Mouse (Mus musculus) forebrain, embryonic 10.5 days (tissue): ENCODE data around the gene Banf1. TPM values are rescaled to one million over a fixed set of nuclear protein-coding genes. Genes with fewer than 3 reads are reported as not detected.
A peak's percentile ranks its signal among the peaks of the same experiment; 100 is the strongest.
"Not testable (repeated sequence)": the region's sequence is repeated elsewhere in the genome, so short reads cannot be mapped to it uniquely, and the experiment has no call there.

Experiments
- DNase-seq: peaks from one replicate; pipeline ENCODE4 v3.0.0-alpha.2; 2017; ENCODE audit warnings: low spot score; ENCODE audit errors: extremely low spot score
- H3K27ac ChIP-seq: fragments of 300-500 bp; sonication (generic); 2 replicates; pipeline ENCODE4 v1.5.1; 2016; ENCODE audit warnings: mild to moderate bottlenecking
- H3K27me3 ChIP-seq: fragments of 300-500 bp; sonication (generic); 2 replicates; pipeline ENCODE4 v1.6.1; 2016; ENCODE audit warnings: mild to moderate bottlenecking; ENCODE audit not compliant: poor library complexity, severe bottlenecking
- H3K36me3 ChIP-seq: fragments of 300-500 bp; sonication (generic); replicated peaks from 2 replicates; pipeline ENCODE4 v1.6.1; 2016; ENCODE audit warnings: mild to moderate bottlenecking, moderate library complexity
- H3K4me1 ChIP-seq: fragments of 300-500 bp; sonication (generic); 2 replicates; pipeline ENCODE4 v1.6.1; 2016
- H3K4me3 ChIP-seq: fragments of 300-500 bp; sonication (generic); 2 replicates; pipeline ENCODE4 v1.5.1; 2016; ENCODE audit warnings: mild to moderate bottlenecking, moderate library complexity
- H3K9me3 ChIP-seq: fragments of 300-500 bp; sonication (generic); 2 replicates; pipeline ENCODE4 v1.6.1; 2016; ENCODE audit warnings: mild to moderate bottlenecking, moderate library complexity
- WGBS: fragments of 180-500 bp; shearing (Covaris S2); methylation state at CpG from one replicate; pipeline ENCODE4 v1.1.7; 2016; 5-methylcytosine and 5-hydroxymethylcytosine counted together
- polyA plus RNA-seq: library from polyadenylated mRNA; unstranded; fragments of >200 nt; fragmentation: Nextera tagmentation; extraction: Ambion mirVana; gene quantifications from 2 replicates; pipeline ENCODE4 v1.2.1, GENCODE M21; 2016

The Banf1 gene
- polyA plus RNA-seq: 614 and 621 TPM in 2 replicates

- Histone ChIP-seq H3K9me3 (no peaks in the 10 kb centered on the region), H3K4me3 (peak within 1 kb of the TSS; percentile 96), H3K27me3 (no peaks in the 10 kb centered on the region), H3K36me3 (peaks cover 68% of the 10 kb centered on the region), H3K4me1 (peaks cover 28% of the 10 kb centered on the region), H3K27ac (peak within 1 kb of the TSS; percentile 99)
- DNase-seq: no peak
- WGBS: under 1% methylated on average over 33 of the region's 33 CpGs
Observed at GRCm38 (mm10) chr19:5367053-5367359, at the start of gene Banf1. Gene Banf1 (minus strand): TSS chr19:5367168.

- Histone ChIP-seq H3K4me1 (peaks cover 3% of the 10 kb centered on the region; the same call in 1 of the 2 replicates), H3K27ac (no peak overlapping the region), H3K27me3 (no peaks in the 10 kb centered on the region), H3K4me3 (no peak overlapping the region), H3K36me3 (peaks cover 15% of the 10 kb centered on the region), H3K9me3 (no peaks in the 10 kb centered on the region)
- 71% methylated on average over 2 of the region's 2 CpGs for WGBS
- no peak for DNase-seq
Observed at GRCm38 (mm10) chr19:5414534-5414957, 47.6 kb upstream of the Banf1 start.

GRCm38 (mm10) chr19:5413840-5414239 is 46.9 kb upstream of the Banf1 start:
- WGBS: 82% methylated on average over 4 of the region's 4 CpGs
- Histone ChIP-seq H3K36me3 (peaks cover 13% of the 10 kb centered on the region), H3K9me3 (no peaks in the 10 kb centered on the region), H3K4me1 (peaks cover 3% of the 10 kb centered on the region; the same call in 1 of the 2 replicates), H3K27ac (no peak overlapping the region), H3K27me3 (no peaks in the 10 kb centered on the region), H3K4me3 (peak overlapping the region; percentile 12; the same call in 1 of the 2 replicates)
- no peak for DNase-seq

DNA sequence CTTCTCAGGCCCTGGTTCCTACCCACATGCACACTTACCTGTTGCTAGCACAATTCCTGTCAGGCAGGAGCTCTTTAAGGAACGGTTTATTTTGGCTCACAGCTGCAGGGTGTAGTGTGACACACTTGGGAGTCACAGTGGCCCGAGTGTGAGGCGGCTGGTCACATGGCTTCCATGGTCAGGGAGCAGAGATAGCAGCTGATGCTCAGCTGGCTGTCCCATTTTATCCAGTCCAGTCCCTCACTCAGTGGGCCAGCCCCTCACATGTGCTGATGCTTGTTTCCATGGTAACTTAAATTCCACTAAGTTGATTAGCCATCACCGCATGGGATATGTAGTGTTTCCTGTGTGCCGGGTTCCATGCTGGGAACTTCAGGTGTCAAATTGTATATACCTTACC is 45.0 kb upstream of the Banf1 start:
- H3K27me3 ChIP-seq: no peaks in the 10 kb centered on the region
- WGBS: 78% methylated on average over 5 of the region's 5 CpGs
- no peaks in the 10 kb centered on the region for H3K9me3 ChIP-seq
- H3K36me3 ChIP-seq: no peaks in the 10 kb centered on the region; the same call in 1 of the 2 replicates
- no peak overlapping the region for H3K27ac ChIP-seq
- no peak overlapping the region for H3K4me3 ChIP-seq
- DNase-seq: no peak
- peaks cover 15% of the 10 kb centered on the region for H3K4me1 ChIP-seq

DNA sequence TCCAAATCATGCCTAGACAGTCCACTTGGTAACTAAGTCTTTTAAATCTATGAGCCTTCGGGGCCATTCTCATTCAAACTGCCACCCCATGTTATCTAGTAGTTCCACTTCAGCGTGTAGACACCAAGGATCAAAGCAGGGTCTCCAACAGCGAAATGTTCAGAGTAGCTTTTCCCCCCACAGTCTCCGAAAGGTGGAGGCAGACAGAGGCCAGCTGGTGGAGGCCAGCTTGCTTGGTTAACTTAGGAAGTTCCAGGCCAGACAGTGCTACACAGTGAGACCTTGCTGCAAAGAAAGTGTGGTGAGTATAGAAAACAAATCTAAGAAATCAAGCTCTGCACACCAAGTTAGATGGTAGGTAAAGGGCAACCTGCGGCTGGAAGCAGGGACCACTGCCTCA is 43.7 kb upstream of the Banf1 start:
- Histone ChIP-seq H3K27ac (no peak overlapping the region), H3K27me3 (no peaks in the 10 kb centered on the region), H3K4me1 (peaks cover 20% of the 10 kb centered on the region), H3K4me3 (no peak overlapping the region), H3K36me3 (no peaks in the 10 kb centered on the region), H3K9me3 (no peaks in the 10 kb centered on the region)
- DNase-seq: no peak
- 83% methylated on average over 5 of the region's 5 CpGs for WGBS

GRCm38 (mm10) chr19:5409068-5409467 is 42.1 kb upstream of the Banf1 start:
- Histone ChIP-seq H3K27me3 (no peaks in the 10 kb centered on the region), H3K4me3 (no peak overlapping the region), H3K27ac (no peak overlapping the region), H3K9me3 (no peaks in the 10 kb centered on the region), H3K36me3 (no peaks in the 10 kb centered on the region), H3K4me1 (peaks cover 21% of the 10 kb centered on the region)
- 74% methylated on average over 5 of the region's 5 CpGs for WGBS
- no peak for DNase-seq

GRCm38 (mm10) chr19:5408057-5409001 is 41.4 kb upstream of the Banf1 start:
- H3K27ac ChIP-seq: no peak overlapping the region
- DNase-seq: no peak
- no peaks in the 10 kb centered on the region for H3K9me3 ChIP-seq
- no peaks in the 10 kb centered on the region for H3K36me3 ChIP-seq
- H3K4me3 ChIP-seq: peak overlapping the region; percentile 60; the same call in 1 of the 2 replicates
- no peaks in the 10 kb centered on the region for H3K27me3 ChIP-seq
- H3K4me1 ChIP-seq: peaks cover 21% of the 10 kb centered on the region
- WGBS: 93% methylated on average over 13 of the region's 13 CpGs

GRCm38 (mm10) chr19:5407133-5407532 is 40.2 kb upstream of the Banf1 start:
- peak overlapping the region; percentile 89 for H3K27ac ChIP-seq
- no peaks in the 10 kb centered on the region for H3K27me3 ChIP-seq
- DNase-seq: peak; percentile 53
- no peaks in the 10 kb centered on the region for H3K36me3 ChIP-seq
- H3K4me3 ChIP-seq: peak overlapping the region; percentile 60
- WGBS: 16% methylated on average over 7 of the region's 7 CpGs
- H3K4me1 ChIP-seq: peaks cover 21% of the 10 kb centered on the region
- H3K9me3 ChIP-seq: no peaks in the 10 kb centered on the region

DNA sequence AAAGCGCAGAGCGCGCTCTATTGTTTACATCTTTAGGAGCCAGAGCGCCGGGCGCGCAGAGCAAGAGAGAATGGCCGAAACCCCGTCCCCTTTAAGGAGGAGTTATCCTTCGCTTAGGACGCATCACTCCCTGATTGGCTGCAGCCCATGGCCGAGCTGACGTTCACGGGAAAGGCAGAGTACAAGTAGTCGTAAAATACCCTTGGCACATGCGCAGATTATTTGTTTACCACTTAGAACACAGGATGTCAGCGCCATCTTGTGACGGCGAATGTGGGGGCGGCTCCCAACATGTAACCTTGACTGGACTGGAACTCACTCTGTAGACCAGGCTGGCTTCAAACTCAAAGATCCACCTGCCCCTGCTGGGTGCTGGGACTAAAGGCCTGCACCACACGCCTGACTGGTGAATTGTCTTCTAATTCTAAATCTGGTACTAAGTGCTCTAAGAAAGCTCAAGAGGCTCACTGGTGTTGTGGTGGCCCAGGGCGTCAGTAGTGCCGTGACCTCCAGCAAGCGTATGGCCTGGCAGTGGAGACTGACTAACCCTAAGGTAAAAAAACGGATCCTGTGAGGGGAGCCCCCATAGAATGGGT is 39.7 kb upstream of the Banf1 start:
- DNase-seq: peak; percentile 54
- H3K36me3 ChIP-seq, H3K27me3 ChIP-seq, H3K9me3 ChIP-seq: not testable (repeated sequence)
- peak overlapping the region; percentile 89 for H3K27ac ChIP-seq
- H3K4me1 ChIP-seq: peaks cover 18% of the 10 kb centered on the region
- 13% methylated on average over 24 of the region's 25 CpGs for WGBS
- peak overlapping the region; percentile 60 for H3K4me3 ChIP-seq

GRCm38 (mm10) chr19:5405924-5406323 is 39.0 kb upstream of the Banf1 start:
- Histone ChIP-seq H3K9me3 (no peaks in the 10 kb centered on the region), H3K27me3 (no peaks in the 10 kb centered on the region), H3K27ac (peak overlapping the region; percentile 84), H3K4me1 (peaks cover 18% of the 10 kb centered on the region), H3K36me3 (no peaks in the 10 kb centered on the region), H3K4me3 (peak overlapping the region; percentile 60)
- no peak for DNase-seq
- WGBS: 39% methylated on average over 7 of the region's 7 CpGs

DNA sequence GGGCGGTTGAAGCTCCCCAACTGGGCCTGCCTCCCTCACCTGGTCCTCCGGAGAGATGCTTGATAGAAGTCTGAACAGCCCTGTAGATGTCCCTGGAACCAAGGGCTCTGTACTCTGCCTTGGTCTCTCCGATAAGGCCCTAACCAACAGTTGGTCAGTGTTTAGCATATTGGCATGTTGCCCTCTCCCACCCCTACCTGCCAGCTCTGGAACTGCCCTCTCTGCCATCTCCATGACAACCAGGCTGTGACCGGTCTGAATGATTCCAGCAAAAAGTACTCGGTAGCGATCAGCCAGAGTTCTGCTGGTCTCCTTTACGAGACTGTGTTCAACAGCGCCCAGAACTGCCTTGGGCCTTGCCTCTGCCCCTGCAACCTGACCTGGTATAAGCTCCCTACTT is 35.3 kb upstream of the Banf1 start, which contains the start of gene Tsga10ip:
Tsga10ip (minus strand) TSS at position 234 of the 400 bp plus-strand sequence.
- no peaks in the 10 kb centered on the region for H3K27me3 ChIP-seq
- no peaks in the 10 kb centered on the region for H3K36me3 ChIP-seq
- 81% methylated on average over 8 of the region's 8 CpGs for WGBS
- H3K9me3 ChIP-seq: no peaks in the 10 kb centered on the region
- H3K4me1 ChIP-seq: peaks cover 9% of the 10 kb centered on the region
- H3K4me3 ChIP-seq: no peak within 1 kb of the TSS
- no peak for DNase-seq
- H3K27ac ChIP-seq: no peak within 1 kb of the TSS

GRCm38 (mm10) chr19:5401073-5401472 is 34.1 kb upstream of the Banf1 start:
- DNase-seq, H3K27me3 ChIP-seq, H3K27ac ChIP-seq, H3K4me3 ChIP-seq, H3K4me1 ChIP-seq, H3K36me3 ChIP-seq, H3K9me3 ChIP-seq: not testable (repeated sequence)
- 77% methylated on average over 4 of the region's 4 CpGs for whole genome bisulfite sequencing

DNA sequence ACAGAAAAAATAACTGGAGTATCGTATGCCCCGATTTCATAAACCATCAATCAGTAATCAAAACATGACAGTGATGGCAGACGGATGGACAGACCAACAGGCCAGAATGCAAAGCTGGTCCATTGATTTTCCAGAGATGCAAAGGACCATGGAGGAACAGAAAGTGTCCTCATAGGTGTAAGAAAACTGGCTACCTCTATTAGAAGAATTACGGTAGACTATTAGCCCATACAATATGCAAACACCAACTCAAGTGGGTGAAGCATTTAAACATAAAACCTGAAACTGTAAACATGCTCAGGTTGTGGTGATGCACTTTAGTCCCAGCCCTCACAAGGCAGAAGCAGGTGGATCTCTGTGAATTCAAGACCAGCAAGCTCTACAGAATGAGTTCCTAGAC is 28.4 kb upstream of the Banf1 start:
- Histone ChIP-seq H3K9me3 (no peaks in the 10 kb centered on the region), H3K27ac (no peak overlapping the region), H3K27me3 (no peaks in the 10 kb centered on the region), H3K4me1 (peaks cover 16% of the 10 kb centered on the region), H3K36me3 (no peaks in the 10 kb centered on the region), H3K4me3 (no peak overlapping the region)
- no peak for DNase-seq
- WGBS: 66% methylated on average over 4 of the region's 4 CpGs
